In the genomic region with DNA sequence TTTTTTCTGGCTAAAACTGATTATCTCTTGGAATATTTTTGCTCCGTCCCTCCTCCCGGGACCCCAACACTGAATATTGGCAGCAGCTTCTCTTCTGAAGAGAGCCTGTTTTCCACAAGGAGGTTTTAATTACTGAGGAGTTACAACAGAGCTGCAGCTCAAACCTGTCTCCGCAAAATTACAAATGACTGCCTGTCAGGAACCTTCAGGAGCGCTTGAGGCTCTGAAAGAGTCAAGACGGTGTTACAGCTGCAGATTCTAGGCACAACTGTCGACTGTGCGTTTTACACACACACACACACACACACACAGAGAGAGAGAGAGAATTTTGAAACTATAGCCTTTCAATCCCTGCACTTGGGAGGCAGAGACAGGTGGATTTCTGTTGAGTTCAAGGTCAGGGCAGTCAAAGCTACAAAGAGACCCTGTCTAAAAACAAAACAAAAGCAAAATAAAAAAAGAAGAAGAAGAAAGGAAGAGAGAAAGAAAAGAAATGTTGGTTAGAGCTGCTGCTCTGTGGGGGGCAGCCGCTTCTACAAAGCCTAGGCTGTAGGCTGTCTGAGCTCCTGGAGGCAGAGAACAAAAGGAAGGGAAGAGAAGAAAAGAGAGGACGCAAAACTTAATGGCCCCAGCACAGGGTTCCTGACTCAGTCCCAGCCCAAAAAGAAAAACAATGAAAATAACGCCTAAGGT, we compare ENCODE assay signal across 12 mouse cellular contexts. TPM values are rescaled to one million over a fixed set of nuclear protein-coding genes. Genes with fewer than 3 reads are reported as not detected.
A peak's percentile ranks its signal among the peaks of the same experiment; 100 is the strongest.
DNase-seq lines count a peak whose midpoint lies in the region; ATAC-seq lines count a peak whose summit lies in the region.
"Had no signal": no experiment of that assay in that cellular context is flagged by ENCODE, and none has a peak within 500 bp of the region (broad histone marks: within the 10 kb centered on the region; RNA-seq: fewer than 3 reads in every experiment).

No protein-coding gene starts in this region.

- H3K36me3 ChIP-seq in kidney, embryonic 16.5 days (ENCODE audit: insufficient read depth, low read length), result no peaks in the 10 kb centered on the region
- H3K36me3 ChIP-seq in embryonic facial prominence, embryonic 15.5 days, result 0 out of 2 replicates have a peak, but pooled peaks cover 5% of the 10 kb centered on the region
- no peaks in the 10 kb centered on the region for H3K36me3 ChIP-seq in hindbrain, embryonic 16.5 days (ENCODE audit: control insufficient read depth, insufficient read depth, low read length)
- no peaks in the 10 kb centered on the region for H3K36me3 ChIP-seq in neural tube, embryonic 15.5 days
- H3K36me3 ChIP-seq in liver, embryonic 12.5 days, result no peaks in the 10 kb centered on the region
- H3K36me3 ChIP-seq: liver, embryonic 13.5 days had no signal

- H3K4me1 ChIP-seq in kidney, embryonic 16.5 days (ENCODE audit: insufficient read depth, low read length), result peaks cover 73% of the 10 kb centered on the region
- H3K4me1 ChIP-seq in embryonic facial prominence, embryonic 15.5 days, result peaks cover 69% of the 10 kb centered on the region
- peaks cover 26% of the 10 kb centered on the region for H3K4me1 ChIP-seq in hindbrain, embryonic 16.5 days (ENCODE audit: control insufficient read depth, insufficient read depth, low read depth, low read length)
- H3K4me1 ChIP-seq in neural tube, embryonic 15.5 days, result peaks cover 60% of the 10 kb centered on the region
- H3K4me1 ChIP-seq in liver, embryonic 12.5 days, result peaks cover 7% of the 10 kb centered on the region; the same call in 1 of the 2 replicates

- 0 out of 2 replicates have a peak overlapping the region, but pooled peaks have one; percentile 7 for H3K4me2 ChIP-seq in kidney, embryonic 16.5 days (replicated peaks; ENCODE audit: low read depth, low read length)
- no peak overlapping the region for H3K4me2 ChIP-seq in embryonic facial prominence, embryonic 15.5 days (replicated peaks)
- H3K4me2 ChIP-seq in hindbrain, embryonic 16.5 days (ENCODE audit: low read length), result no peak overlapping the region
- 0 out of 2 replicates have a peak overlapping the region, but pooled peaks have one; percentile 5 for H3K4me2 ChIP-seq in neural tube, embryonic 15.5 days
- no peak overlapping the region for H3K4me2 ChIP-seq in liver, embryonic 12.5 days
- H3K4me2 ChIP-seq: liver, embryonic 13.5 days had no signal

- H3K27me3 ChIP-seq in kidney, embryonic 16.5 days (ENCODE audit: insufficient read depth, low read length), result no peaks in the 10 kb centered on the region
- H3K27me3 ChIP-seq in embryonic facial prominence, embryonic 15.5 days, result no peaks in the 10 kb centered on the region
- H3K27me3 ChIP-seq in hindbrain, embryonic 16.5 days (replicated peaks; ENCODE audit: control insufficient read depth, insufficient read depth, low read length), result no peaks in the 10 kb centered on the region
- H3K27me3 ChIP-seq in neural tube, embryonic 15.5 days (replicated peaks), result no peaks in the 10 kb centered on the region
- H3K27me3 ChIP-seq in liver, embryonic 12.5 days (replicated peaks), result no peaks in the 10 kb centered on the region
- H3K27me3 ChIP-seq: liver, embryonic 13.5 days had no signal

- 30% methylated on average over 10 of the region's 10 CpGs for WGBS in kidney, embryonic 16.5 days
- 19% methylated on average over 10 of the region's 10 CpGs for WGBS in embryonic facial prominence, embryonic 15.5 days
- WGBS in hindbrain, embryonic 16.5 days, result 21% methylated on average over 10 of the region's 10 CpGs
- 15% methylated on average over 10 of the region's 10 CpGs for WGBS in neural tube, embryonic 15.5 days
- 49% methylated on average over 10 of the region's 10 CpGs for WGBS in liver, embryonic 12.5 days (ENCODE audit: insufficient replicate concordance)

- DNase-seq in kidney, postnatal 25 days, result no peak
- DNase-seq in layer of hippocampus, adult 18-20 months (ENCODE audit: low spot score in 2 of 2), result no peak
- DNase-seq in cerebellum, adult 9-11 months, result no peak
- DNase-seq: gastrocnemius, postnatal 10 days; heart, postnatal 36 days; kidney, postnatal 14 days; liver, embryonic 13.5 days had no signal

- no peak overlapping the region for H3K27ac ChIP-seq in kidney, embryonic 16.5 days (ENCODE audit: low read length)
- H3K27ac ChIP-seq in embryonic facial prominence, embryonic 15.5 days (replicated peaks), result peak overlapping the region; percentile 66
- no peak overlapping the region for H3K27ac ChIP-seq in hindbrain, embryonic 16.5 days (ENCODE audit: low read depth, low read length)
- H3K27ac ChIP-seq in neural tube, embryonic 15.5 days (replicated peaks), result peak overlapping the region; percentile 38
- no peak overlapping the region for H3K27ac ChIP-seq in liver, embryonic 12.5 days
- H3K27ac ChIP-seq: liver, embryonic 13.5 days had no signal

- no peak overlapping the region for H3K9ac ChIP-seq in kidney, embryonic 16.5 days (replicated peaks; ENCODE audit: low read length)
- no peak overlapping the region for H3K9ac ChIP-seq in embryonic facial prominence, embryonic 15.5 days
- no peak overlapping the region for H3K9ac ChIP-seq in hindbrain, embryonic 16.5 days (ENCODE audit: low read depth, low read length)
- H3K9ac ChIP-seq in neural tube, embryonic 15.5 days (replicated peaks), result no peak overlapping the region
- no peak overlapping the region for H3K9ac ChIP-seq in liver, embryonic 12.5 days
- H3K9ac ChIP-seq: liver, embryonic 13.5 days had no signal

- no peaks in the 10 kb centered on the region for H3K9me3 ChIP-seq in kidney, embryonic 16.5 days (ENCODE audit: low read length)
- H3K9me3 ChIP-seq in embryonic facial prominence, embryonic 15.5 days (replicated peaks), result no peaks in the 10 kb centered on the region
- no peaks in the 10 kb centered on the region for H3K9me3 ChIP-seq in hindbrain, embryonic 16.5 days (ENCODE audit: control insufficient read depth, low read length)
- H3K9me3 ChIP-seq in neural tube, embryonic 15.5 days (replicated peaks), result no peaks in the 10 kb centered on the region
- no peaks in the 10 kb centered on the region for H3K9me3 ChIP-seq in liver, embryonic 12.5 days (replicated peaks)
- H3K9me3 ChIP-seq: liver, embryonic 13.5 days had no signal

- H3K4me3 ChIP-seq in kidney, embryonic 16.5 days (ENCODE audit: low read length), result no peak overlapping the region
- no peak overlapping the region for H3K4me3 ChIP-seq in embryonic facial prominence, embryonic 15.5 days (replicated peaks)
- H3K4me3 ChIP-seq in hindbrain, embryonic 16.5 days (ENCODE audit: low read length), result no peak overlapping the region
- H3K4me3 ChIP-seq in neural tube, embryonic 15.5 days (replicated peaks), result no peak overlapping the region
- H3K4me3 ChIP-seq in liver, embryonic 12.5 days, result no peak overlapping the region
- H3K4me3 ChIP-seq: liver, embryonic 13.5 days had no signal

- ATAC-seq in kidney, embryonic 16.5 days (ENCODE audit: low FRiP score, low TSS enrichment), result no peak
- no peak for ATAC-seq in embryonic facial prominence, embryonic 15.5 days (ENCODE audit: insufficient number of reproducible peaks, low FRiP score, low TSS enrichment, low read depth)
- ATAC-seq in hindbrain, embryonic 16.5 days, result 0 out of 2 replicates have a peak, but pooled peaks have one; percentile 21
- ATAC-seq in neural tube, embryonic 15.5 days (ENCODE audit: low FRiP score), result no peak
- ATAC-seq in liver, embryonic 12.5 days, result no peak

RNA-seq across cellular contexts. Expression of gene Nxn, which starts 47.9 kb away (rescaled TPM):
- 26.9 and 29.5 TPM in 2 replicates for polyA plus RNA-seq in kidney, embryonic 16.5 days (2015; fragmentation: Nextera tagmentation; extraction: Ambion mirVana)
- 72.1 and 74.8 TPM in 2 replicates for polyA plus RNA-seq in embryonic facial prominence, embryonic 15.5 days (2015; fragmentation: Nextera tagmentation; extraction: Ambion mirVana)
- 22.2 and 28.8 TPM in 2 replicates for polyA plus RNA-seq in hindbrain, embryonic 16.5 days (2015; fragmentation: Nextera tagmentation; extraction: Ambion mirVana)
- polyA plus RNA-seq in neural tube, embryonic 15.5 days (2015; fragmentation: Nextera tagmentation; extraction: Ambion mirVana), result 27.3 and 29.8 TPM in 2 replicates
- 10 to 100 TPM; 10.1 to 12.4 TPM for total RNA-seq in layer of hippocampus, adult 18-20 months (2021)
- polyA plus RNA-seq in liver, embryonic 12.5 days (2016; fragmentation: Nextera tagmentation; extraction: Ambion mirVana), result 6.0 and 6.9 TPM in 2 replicates

RNA-seq across cellular contexts. Expression of gene Timm22, which starts 55.7 kb away (rescaled TPM):
- 106 and 112 TPM in 2 replicates for polyA plus RNA-seq in kidney, embryonic 16.5 days (2015; fragmentation: Nextera tagmentation; extraction: Ambion mirVana)
- polyA plus RNA-seq in embryonic facial prominence, embryonic 15.5 days (2015; fragmentation: Nextera tagmentation; extraction: Ambion mirVana), result 101 and 106 TPM in 2 replicates
- polyA plus RNA-seq in hindbrain, embryonic 16.5 days (2015; fragmentation: Nextera tagmentation; extraction: Ambion mirVana), result 99.8 and 107 TPM in 2 replicates
- polyA plus RNA-seq in neural tube, embryonic 15.5 days (2015; fragmentation: Nextera tagmentation; extraction: Ambion mirVana), result 107 and 108 TPM in 2 replicates
- total RNA-seq in layer of hippocampus, adult 18-20 months (2021), result 10 to 100 TPM; 31.8 to 32.6 TPM
- polyA plus RNA-seq in liver, embryonic 12.5 days (2016; fragmentation: Nextera tagmentation; extraction: Ambion mirVana), result 59.4 and 63.6 TPM in 2 replicates

Comparison
In these comparisons a context has a peak if more than half of its experiments do, and no peak if none do; other contexts are left out.
1. H3K27ac ChIP-seq: peak in embryonic facial prominence, embryonic 15.5 days (single experiment) and neural tube, embryonic 15.5 days (single experiment); none in kidney, embryonic 16.5 days (single experiment), hindbrain, embryonic 16.5 days (single experiment) and liver, embryonic 12.5 days (single experiment).
2. H3K4me2 ChIP-seq: peak in kidney, embryonic 16.5 days (single experiment) and neural tube, embryonic 15.5 days (single experiment); none in embryonic facial prominence, embryonic 15.5 days (single experiment), hindbrain, embryonic 16.5 days (single experiment) and liver, embryonic 12.5 days (single experiment).